In genomic region chr1:150893677-150894188, GRCm38 (mm10) we compare ENCODE assay signal across 19 mouse cellular contexts.
"Had no signal": no experiment of that assay in that cellular context is flagged by ENCODE, and none has a peak within 500 bp of the region (broad histone marks: within the 10 kb centered on the region; RNA-seq: fewer than 3 reads in every experiment).

No protein-coding gene starts in this region.

- ATAC-seq: midbrain, embryonic 16.5 days had no signal

- H3K4me3 ChIP-seq: midbrain, embryonic 10.5 days; midbrain, embryonic 12.5 days; myocyte; neural tube, embryonic 13.5 days; neural tube, embryonic 15.5 days had no signal

- H3K4me1 ChIP-seq: midbrain, embryonic 12.5 days had no signal

- DNase-seq: lung, adult 18-20 months; lung, embryonic 14.5 days; lung, postnatal 14 days; lung, postnatal 4 days; midbrain, embryonic 14.5 days; retina, postnatal 1 day; right cerebral cortex, adult 18-20 months; right cerebral cortex, postnatal 25 days; right cerebral cortex, postnatal 4 days; spleen, adult 18-20 months; thymus, adult 18-20 months; thymus, postnatal 14 days; thymus, postnatal 36 days had no signal

- H3K4me2 ChIP-seq: lung, embryonic 14.5 days; midbrain, embryonic 12.5 days; neural tube, embryonic 13.5 days; neural tube, embryonic 15.5 days had no signal

- H3K36me3 ChIP-seq: midbrain, embryonic 10.5 days; midbrain, embryonic 12.5 days; neural tube, embryonic 13.5 days; neural tube, embryonic 15.5 days had no signal

- H3K9ac ChIP-seq: lung, embryonic 14.5 days; midbrain, embryonic 12.5 days; neural tube, embryonic 13.5 days; neural tube, embryonic 15.5 days had no signal

- H3K27ac ChIP-seq: midbrain, embryonic 10.5 days; midbrain, embryonic 12.5 days; neural tube, embryonic 13.5 days; neural tube, embryonic 15.5 days had no signal

- H3K27me3 ChIP-seq: midbrain, embryonic 12.5 days; neural tube, embryonic 13.5 days; neural tube, embryonic 15.5 days had no signal

- H3K9me3 ChIP-seq: midbrain, embryonic 10.5 days; midbrain, embryonic 12.5 days; neural tube, embryonic 13.5 days; neural tube, embryonic 15.5 days had no signal
